Mouse (Mus musculus) lung, adult 2 months (tissue): ENCODE results near the gene Wtip.

ENCODE experiments used
- CTCF ChIP-seq: fragments of 200-500 bp; IDR thresholded peaks from 2 replicates; pipeline ENCODE4 v1.5.1; 2011; ENCODE audit warnings: mild to moderate bottlenecking, low read length, control low read depth; ENCODE audit not compliant: insufficient read depth
- POLR2A ChIP-seq: fragments of 200-500 bp; IDR thresholded peaks from 2 replicates; pipeline ENCODE4 v1.6.1; 2011; ENCODE audit warnings: low read depth, mild to moderate bottlenecking, control low read depth, low read length, borderline replicate concordance; ENCODE audit errors: extremely low read depth

GRCm38 (mm10) chr7:34094911-34095481, 38.1 kb downstream of the Wtip start, which contains the start of gene Scgb1b30:
- no peak for TF ChIP-seq POLR2A
- no peak for TF ChIP-seq CTCF
